Mouse (Mus musculus): ENCODE measurements around the gene Ascl1. TPM values are rescaled to one million over a fixed set of nuclear protein-coding genes. Genes with fewer than 3 reads are reported as not detected.

Ascl1 gene
- polyA plus RNA-seq (2015; fragmentation: Nextera tagmentation; extraction: Ambion mirVana): 0.07 TPM in 1 of 2 replicates, not detected in the other

GRCm38 (mm10) chr10:87493576-87493975 is at the start of gene Ascl1:
Ascl1 (minus strand) TSS chr10:87493660.
- no peaks in the 10 kb centered on the region for H3K36me3 ChIP-seq
- no peak for DNase-seq
- H3K27ac ChIP-seq: no peak within 1 kb of the TSS
- H3K4me3 ChIP-seq (replicated peaks): peak within 1 kb of the TSS; percentile 46
- H3K27me3 ChIP-seq: peaks cover 85% of the 10 kb centered on the region
- WGBS (ENCODE audit: insufficient replicate concordance): 1% methylated on average over 31 of the region's 34 CpGs
- ATAC-seq (ENCODE audit: low read depth): no peak
- H3K9me3 ChIP-seq (replicated peaks): no peaks in the 10 kb centered on the region
- H3K4me2 ChIP-seq: peak within 1 kb of the TSS; percentile 66
- H3K4me1 ChIP-seq (replicated peaks): 0 out of 2 replicates have a peak, but pooled peaks cover 4% of the 10 kb centered on the region
- no peak within 1 kb of the TSS for H3K9ac ChIP-seq

- H3K4me2 ChIP-seq: no peak overlapping the region
- no peaks in the 10 kb centered on the region for H3K27me3 ChIP-seq
- H3K4me1 ChIP-seq (replicated peaks): no peaks in the 10 kb centered on the region
- no peak overlapping the region for H3K27ac ChIP-seq
- DNase-seq (no peak), ATAC-seq (ENCODE audit: low read depth) (0 out of 2 replicates have a peak, but pooled peaks have one; percentile 29)
- no peak overlapping the region for H3K4me3 ChIP-seq (replicated peaks)
- no peaks in the 10 kb centered on the region for H3K9me3 ChIP-seq (replicated peaks)
- 26% methylated on average over 1 of the region's 1 CpGs for WGBS (ENCODE audit: insufficient replicate concordance)
- H3K36me3 ChIP-seq: 0 out of 2 replicates have a peak, but pooled peaks cover 4% of the 10 kb centered on the region
- H3K9ac ChIP-seq: no peak overlapping the region
Observed at GRCm38 (mm10) chr10:87534172-87534571, 40.7 kb upstream of the Ascl1 start.

GRCm38 (mm10) chr10:87521646-87522045 is 28.2 kb upstream of the Ascl1 start, which contains the start of gene Pah:
Pah (plus strand) TSS chr10:87521795.
- H3K4me3 ChIP-seq (replicated peaks): peak within 1 kb of the TSS; percentile 18
- peak within 1 kb of the TSS; percentile 41 for H3K4me2 ChIP-seq
- no peaks in the 10 kb centered on the region for H3K9me3 ChIP-seq (replicated peaks)
- peak within 1 kb of the TSS; percentile 30 for H3K27ac ChIP-seq
- H3K27me3 ChIP-seq: no peaks in the 10 kb centered on the region
- 42% methylated on average over 5 of the region's 5 CpGs for WGBS (ENCODE audit: insufficient replicate concordance)
- H3K4me1 ChIP-seq (replicated peaks): no peaks in the 10 kb centered on the region
- H3K36me3 ChIP-seq: no peaks in the 10 kb centered on the region
- DNase-seq (no peak), ATAC-seq (ENCODE audit: low read depth) (peak; percentile 54; the same call in 1 of the 2 replicates)
- H3K9ac ChIP-seq: 0 out of 2 replicates have a peak within 1 kb of the TSS, but pooled peaks have one; percentile 9

- H3K4me1 ChIP-seq (replicated peaks): no peaks in the 10 kb centered on the region
- DNase-seq (no peak), ATAC-seq (ENCODE audit: low read depth) (peak; percentile 65)
- WGBS (ENCODE audit: insufficient replicate concordance): 44% methylated on average over 4 of the region's 4 CpGs
- no peak overlapping the region for H3K4me2 ChIP-seq
- no peaks in the 10 kb centered on the region for H3K27me3 ChIP-seq
- no peak overlapping the region for H3K9ac ChIP-seq
- H3K9me3 ChIP-seq (replicated peaks): no peaks in the 10 kb centered on the region
- H3K36me3 ChIP-seq: no peaks in the 10 kb centered on the region
- 0 out of 2 replicates have a peak overlapping the region, but pooled peaks have one; percentile 11 for H3K27ac ChIP-seq
- no peak overlapping the region for H3K4me3 ChIP-seq (replicated peaks)
Observed at GRCm38 (mm10) chr10:87520401-87521116, 27.1 kb upstream of the Ascl1 start.

- H3K9ac ChIP-seq: no peak overlapping the region
- H3K9me3 ChIP-seq (replicated peaks): no peaks in the 10 kb centered on the region
- no peak overlapping the region for H3K4me2 ChIP-seq
- H3K4me3 ChIP-seq (replicated peaks): no peak overlapping the region
- DNase-seq (no peak), ATAC-seq (ENCODE audit: low read depth) (no peak)
- H3K27me3 ChIP-seq: no peaks in the 10 kb centered on the region
- WGBS (ENCODE audit: insufficient replicate concordance): 39% methylated on average over 2 of the region's 2 CpGs
- no peaks in the 10 kb centered on the region for H3K36me3 ChIP-seq
- peak overlapping the region; percentile 27; the same call in 1 of the 2 replicates for H3K27ac ChIP-seq
- H3K4me1 ChIP-seq (replicated peaks): no peaks in the 10 kb centered on the region
Observed at GRCm38 (mm10) chr10:87518585-87518984, 25.1 kb upstream of the Ascl1 start.

GRCm38 (mm10) chr10:87513052-87513451 is 19.6 kb upstream of the Ascl1 start:
- H3K36me3 ChIP-seq: no peaks in the 10 kb centered on the region
- no peaks in the 10 kb centered on the region for H3K9me3 ChIP-seq (replicated peaks)
- H3K4me2 ChIP-seq: no peak overlapping the region
- no peaks in the 10 kb centered on the region for H3K27me3 ChIP-seq
- H3K4me1 ChIP-seq (replicated peaks): no peaks in the 10 kb centered on the region
- no peak overlapping the region for H3K9ac ChIP-seq
- no peak overlapping the region for H3K4me3 ChIP-seq (replicated peaks)
- ATAC-seq (ENCODE audit: low read depth) (no peak; the same call in 1 of the 2 replicates), DNase-seq (no peak)
- no peak overlapping the region for H3K27ac ChIP-seq

GRCm38 (mm10) chr10:87508581-87508980 is 15.1 kb upstream of the Ascl1 start:
- H3K9me3 ChIP-seq (replicated peaks): no peaks in the 10 kb centered on the region
- no peaks in the 10 kb centered on the region for H3K36me3 ChIP-seq
- no peak for DNase-seq
- no peak for ATAC-seq (ENCODE audit: low read depth)
- 64% methylated on average over 4 of the region's 4 CpGs for WGBS (ENCODE audit: insufficient replicate concordance)
- H3K4me2 ChIP-seq: no peak overlapping the region
- H3K4me1 ChIP-seq (replicated peaks): no peaks in the 10 kb centered on the region
- H3K4me3 ChIP-seq (replicated peaks): no peak overlapping the region
- H3K9ac ChIP-seq: no peak overlapping the region
- H3K27ac ChIP-seq: no peak overlapping the region
- no peaks in the 10 kb centered on the region for H3K27me3 ChIP-seq

GRCm38 (mm10) chr10:87503946-87504345 is 10.5 kb upstream of the Ascl1 start:
- ATAC-seq (ENCODE audit: low read depth) (no peak), DNase-seq (no peak)
- 3% methylated on average over 10 of the region's 10 CpGs for WGBS (ENCODE audit: insufficient replicate concordance)
- H3K4me2 ChIP-seq: no peak overlapping the region
- no peaks in the 10 kb centered on the region for H3K4me1 ChIP-seq (replicated peaks)
- peaks cover 33% of the 10 kb centered on the region for H3K27me3 ChIP-seq
- no peak overlapping the region for H3K27ac ChIP-seq
- H3K36me3 ChIP-seq: no peaks in the 10 kb centered on the region
- H3K4me3 ChIP-seq (replicated peaks): no peak overlapping the region
- no peak overlapping the region for H3K9ac ChIP-seq
- H3K9me3 ChIP-seq (replicated peaks): no peaks in the 10 kb centered on the region

- no peak for ATAC-seq (ENCODE audit: low read depth)
- Histone ChIP-seq H3K27ac (no peak overlapping the region), H3K4me3 (replicated peaks) (no peak overlapping the region), H3K4me2 (no peak overlapping the region), H3K9ac (no peak overlapping the region), H3K27me3 (peaks cover 35% of the 10 kb centered on the region), H3K4me1 (replicated peaks) (no peaks in the 10 kb centered on the region), H3K36me3 (no peaks in the 10 kb centered on the region), H3K9me3 (replicated peaks) (no peaks in the 10 kb centered on the region)
- 20% methylated on average over 5 of the region's 5 CpGs for WGBS (ENCODE audit: insufficient replicate concordance)
- no peak for DNase-seq
Observed at GRCm38 (mm10) chr10:87502283-87502682, 8.8 kb upstream of the Ascl1 start.

GRCm38 (mm10) chr10:87501659-87502042 is 8.2 kb upstream of the Ascl1 start:
- DNase-seq: no peak
- no peak for ATAC-seq (ENCODE audit: low read depth)
- H3K4me2 ChIP-seq: no peak overlapping the region
- H3K4me3 ChIP-seq (replicated peaks): no peak overlapping the region
- peaks cover 40% of the 10 kb centered on the region for H3K27me3 ChIP-seq
- H3K9me3 ChIP-seq (replicated peaks): no peaks in the 10 kb centered on the region
- no peaks in the 10 kb centered on the region for H3K4me1 ChIP-seq (replicated peaks)
- no peak overlapping the region for H3K9ac ChIP-seq
- no peaks in the 10 kb centered on the region for H3K36me3 ChIP-seq
- H3K27ac ChIP-seq: no peak overlapping the region
- WGBS (ENCODE audit: insufficient replicate concordance): 16% methylated on average over 7 of the region's 7 CpGs

GRCm38 (mm10) chr10:87500926-87501658 is 7.6 kb upstream of the Ascl1 start:
- H3K4me3 ChIP-seq (replicated peaks): no peak overlapping the region
- no peaks in the 10 kb centered on the region for H3K4me1 ChIP-seq (replicated peaks)
- H3K36me3 ChIP-seq: no peaks in the 10 kb centered on the region
- no peak overlapping the region for H3K4me2 ChIP-seq
- H3K9me3 ChIP-seq (replicated peaks): no peaks in the 10 kb centered on the region
- peaks cover 44% of the 10 kb centered on the region for H3K27me3 ChIP-seq
- ATAC-seq (ENCODE audit: low read depth) (no peak), DNase-seq (no peak)
- H3K27ac ChIP-seq: no peak overlapping the region
- WGBS (ENCODE audit: insufficient replicate concordance): 28% methylated on average over 20 of the region's 20 CpGs
- H3K9ac ChIP-seq: no peak overlapping the region
